Mouse (Mus musculus) lung, postnatal 25 days (tissue): ENCODE measurements around the gene Samd4b.
A peak's percentile ranks its signal among the peaks of the same experiment; 100 is the strongest.

ENCODE experiments used
- DNase-seq: peaks from one replicate; pipeline ENCODE4 v3.0.0; 2022; ENCODE audit warnings: low spot score

Gene Samd4b

DNA sequence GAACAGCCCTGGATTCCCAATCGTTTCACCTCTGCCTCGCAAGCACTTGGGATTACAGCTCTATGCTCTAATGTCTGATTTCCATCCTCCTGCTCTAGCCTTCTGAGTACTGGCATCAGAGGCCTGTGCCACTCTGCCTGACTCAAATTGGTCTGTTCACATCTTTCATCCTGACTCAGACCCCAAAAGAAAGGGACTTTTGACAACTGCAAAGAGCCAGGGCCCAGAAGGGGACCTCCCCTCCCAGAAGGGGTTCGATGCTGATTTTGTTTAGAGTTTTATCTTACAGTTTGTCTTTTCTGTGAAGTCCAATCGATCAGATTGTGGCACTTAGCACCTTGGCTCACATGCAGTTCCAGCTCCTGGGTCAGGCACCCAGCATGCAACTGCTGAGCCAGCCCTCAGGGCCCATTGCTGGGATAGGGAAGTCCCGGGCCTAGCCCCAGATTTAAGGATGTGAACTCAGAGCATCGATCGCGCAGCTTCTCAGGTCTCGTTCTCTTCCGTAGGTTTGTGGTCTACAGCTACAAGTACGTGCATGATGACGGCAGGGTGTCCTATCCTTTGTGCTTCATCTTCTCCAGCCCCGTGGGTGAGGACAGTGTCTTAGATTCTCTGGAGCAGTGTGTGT is 153.5 kb downstream of the Samd4b start:
- no peak for DNase-seq

GRCm38 (mm10) chr7:28442688-28443087 is 155.3 kb downstream of the Samd4b start:
- DNase-seq: peak; percentile 57

GRCm38 (mm10) chr7:28441776-28442485 is 156.0 kb downstream of the Samd4b start:
- no peak for DNase-seq

DNA sequence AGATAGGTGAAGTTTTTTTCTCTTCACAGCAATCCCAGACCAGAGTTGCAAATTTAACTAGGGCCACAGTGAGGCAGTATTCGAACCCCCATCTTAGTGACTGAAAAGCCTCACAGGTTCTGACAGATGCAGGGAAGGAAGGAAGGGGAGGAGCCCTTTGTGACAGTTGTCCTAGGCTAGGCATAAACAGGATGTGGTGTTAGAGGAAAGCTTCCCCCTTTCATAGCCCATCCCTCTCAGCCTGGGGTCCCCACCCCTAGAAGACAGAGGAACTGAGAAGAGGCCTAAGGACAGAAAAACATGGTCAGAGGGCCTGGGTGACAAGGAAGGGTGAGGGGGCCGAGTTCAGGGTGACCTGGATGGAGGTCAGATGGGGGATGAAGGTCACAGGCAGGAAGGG is 157.2 kb downstream of the Samd4b start:
- peak; percentile 91 for DNase-seq

DNA sequence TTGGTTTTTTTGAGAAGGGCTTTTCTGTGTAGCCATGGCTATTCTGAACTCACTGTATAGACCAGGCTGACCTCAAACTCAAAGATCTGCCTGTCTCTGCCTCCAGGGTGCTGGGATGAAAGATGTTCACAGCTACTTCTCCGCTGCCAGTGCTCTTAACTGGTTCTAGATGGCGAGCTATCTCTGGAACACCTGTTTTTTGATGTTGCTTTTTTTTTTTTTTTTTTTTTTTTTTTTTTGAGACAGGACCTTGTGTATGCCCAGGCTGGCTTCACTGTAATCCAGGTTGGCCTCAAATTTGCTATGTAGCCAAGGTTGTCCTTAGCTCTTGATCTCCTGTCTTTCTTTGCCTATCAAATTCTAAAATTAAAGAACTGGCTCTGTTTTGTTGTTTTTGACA is 159.2 kb downstream of the Samd4b start:
- DNase-seq: no peak

GRCm38 (mm10) chr7:28437964-28438363 is 160.0 kb downstream of the Samd4b start:
- DNase-seq: no peak

DNA sequence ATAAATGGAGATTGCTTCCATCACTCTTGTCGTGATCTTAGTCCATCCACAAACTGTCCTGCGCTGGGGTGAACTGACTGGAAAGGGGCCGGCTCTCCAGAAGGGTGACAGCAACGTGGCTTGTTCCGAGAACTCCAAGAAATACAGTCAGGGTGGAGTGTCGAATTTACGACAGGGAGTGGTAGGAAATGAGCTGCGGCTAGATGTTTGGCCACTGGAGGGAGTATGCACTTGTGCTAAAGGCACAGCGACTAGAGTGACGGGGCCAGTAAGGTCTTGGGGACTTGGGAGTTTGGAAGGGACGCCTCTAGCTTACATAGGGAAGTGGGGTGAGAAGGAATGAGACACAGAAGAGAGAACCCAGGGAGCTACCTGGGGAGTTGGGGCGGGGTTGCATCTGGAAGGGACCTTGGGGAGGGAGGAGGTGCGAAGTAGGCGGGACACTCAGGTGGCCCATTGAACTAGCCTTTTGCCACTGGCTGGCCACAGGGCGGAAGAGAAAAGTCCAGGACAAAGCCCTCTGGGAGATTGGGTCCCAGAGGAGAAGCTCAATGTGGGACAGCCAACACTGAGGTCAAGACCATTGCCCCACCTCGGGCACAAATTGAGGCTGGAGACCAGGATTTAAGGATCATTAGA is 160.9 kb downstream of the Samd4b start, which contains the start of gene Gmfg:
Gmfg (plus strand) TSS at position 516 of the 639 bp plus-strand sequence.
- peak; percentile 94 for DNase-seq

GRCm38 (mm10) chr7:28436271-28436904 is 161.6 kb downstream of the Samd4b start:
- peak; percentile 100 for DNase-seq

- no peak for DNase-seq
Measured at GRCm38 (mm10) chr7:28435660-28436259, 162.2 kb downstream of the Samd4b start.

DNA sequence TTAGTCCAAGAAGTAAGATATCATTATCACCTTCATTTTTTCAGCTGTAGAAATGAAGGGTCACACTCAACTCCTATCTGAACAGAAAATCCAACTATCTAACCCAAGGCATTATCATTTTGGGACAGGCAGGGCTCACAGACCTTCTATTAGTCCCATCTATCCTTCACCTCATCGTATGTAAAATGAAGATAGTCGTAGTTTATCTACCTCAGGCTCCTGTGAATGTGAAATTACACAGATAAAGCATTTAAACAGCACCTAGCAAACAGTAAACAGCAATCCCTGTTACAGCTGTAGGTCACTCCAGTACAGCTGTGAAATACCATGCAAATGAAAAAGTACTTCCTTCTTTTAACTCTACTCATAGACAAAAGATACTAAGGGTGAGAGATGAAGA is 165.7 kb downstream of the Samd4b start:
- DNase-seq: no peak

DNA sequence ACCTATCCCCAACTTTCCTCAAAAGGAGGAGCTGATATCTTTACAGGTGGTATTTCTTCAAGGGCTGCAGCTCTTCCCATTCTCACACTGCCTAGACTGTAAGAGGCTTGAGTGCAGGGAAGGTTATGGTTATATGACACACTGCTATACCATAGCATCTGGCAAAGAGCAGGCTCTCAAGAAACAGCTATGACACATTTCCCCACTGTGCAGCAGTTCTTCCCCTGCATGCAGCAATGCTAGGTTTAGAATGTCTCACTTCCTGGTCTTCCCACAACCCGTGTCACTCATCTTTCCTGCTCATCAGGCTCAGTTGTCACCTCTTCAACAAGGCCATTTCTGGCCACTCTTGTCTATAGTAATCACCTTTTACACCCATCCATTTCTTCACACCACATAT is 167.4 kb downstream of the Samd4b start:
- no peak for DNase-seq

DNA sequence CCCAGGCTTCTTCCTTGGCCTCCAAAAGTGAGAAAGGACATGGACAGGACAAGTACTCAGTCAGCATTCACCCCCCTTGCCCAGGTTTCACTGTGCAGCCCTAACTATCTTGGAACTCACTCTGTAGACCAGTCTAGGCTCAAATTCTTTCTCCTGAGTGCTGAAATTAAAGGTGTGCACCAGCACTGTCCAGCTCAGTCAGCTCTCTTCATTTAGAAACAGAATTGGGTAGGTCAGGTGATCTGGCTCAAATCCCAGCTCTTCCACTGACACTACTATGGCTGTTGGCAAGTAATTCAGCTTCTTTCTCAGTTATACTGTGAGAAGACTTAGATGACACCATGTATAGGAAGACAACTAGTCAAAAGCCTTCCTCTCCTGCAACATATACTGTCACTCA is 170.2 kb downstream of the Samd4b start:
- DNase-seq: no peak

GRCm38 (mm10) chr7:28423018-28423417 is 174.9 kb downstream of the Samd4b start:
- no peak for DNase-seq

DNA sequence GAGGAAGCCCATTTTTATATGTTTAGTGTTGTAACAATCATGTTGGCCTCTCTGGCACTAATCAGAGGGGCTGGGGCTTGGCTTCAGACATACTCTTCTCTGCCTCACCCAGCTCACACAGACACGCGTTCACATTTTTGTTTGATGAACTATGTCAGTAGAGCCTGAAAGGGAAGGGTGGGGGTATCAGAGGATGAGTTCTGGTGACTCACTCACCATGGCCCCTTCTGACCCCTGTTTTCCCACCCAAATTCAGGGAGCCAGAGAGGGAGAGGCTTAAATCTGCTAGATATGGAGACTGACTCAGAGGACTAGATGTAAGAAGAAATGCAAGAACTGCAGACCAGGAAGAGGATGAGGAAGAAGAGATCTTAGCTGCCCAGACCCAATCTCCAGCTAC is 178.5 kb downstream of the Samd4b start:
- DNase-seq: no peak

- peak; percentile 81 for DNase-seq
Measured at GRCm38 (mm10) chr7:28418096-28418670, 179.8 kb downstream of the Samd4b start.

DNA sequence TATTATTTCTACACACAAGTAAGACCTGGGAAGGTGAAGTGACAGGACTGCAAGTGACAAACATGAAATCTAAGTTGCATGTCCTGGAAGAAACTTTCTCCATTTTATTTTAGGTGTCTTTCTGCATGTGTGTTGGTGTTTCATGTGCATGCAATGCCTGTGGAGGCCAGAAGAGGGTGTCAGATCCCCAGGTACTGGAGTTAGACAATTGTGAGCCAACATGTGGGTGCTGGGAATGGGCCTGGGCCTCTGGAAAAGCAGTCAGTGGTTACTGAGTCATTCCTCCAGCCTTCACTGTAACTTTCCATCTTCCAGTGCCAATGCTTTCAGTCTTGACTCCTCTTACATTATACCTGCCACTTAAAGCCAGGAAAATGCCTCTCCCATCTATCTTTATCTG is 180.6 kb downstream of the Samd4b start:
- no peak for DNase-seq

DNA sequence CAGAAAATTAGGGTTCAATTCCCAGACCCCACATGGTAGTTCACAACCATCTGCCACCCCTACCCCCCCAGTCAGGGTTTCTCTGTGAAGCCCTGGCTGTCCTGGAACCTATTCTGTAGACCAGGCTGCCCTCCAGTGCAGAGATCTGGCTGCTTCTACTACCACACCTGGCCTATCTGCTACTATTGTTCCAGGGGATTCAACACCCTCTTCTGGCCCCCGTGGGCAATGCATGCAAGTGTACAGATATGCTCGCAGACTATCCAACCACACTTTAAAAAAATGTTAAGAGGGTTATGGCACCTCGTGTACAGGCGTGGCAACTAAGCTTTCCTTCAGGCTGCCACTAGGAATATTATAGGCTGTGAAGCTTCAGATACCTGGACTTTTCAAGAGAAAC is 185.1 kb downstream of the Samd4b start:
- DNase-seq: no peak

DNA sequence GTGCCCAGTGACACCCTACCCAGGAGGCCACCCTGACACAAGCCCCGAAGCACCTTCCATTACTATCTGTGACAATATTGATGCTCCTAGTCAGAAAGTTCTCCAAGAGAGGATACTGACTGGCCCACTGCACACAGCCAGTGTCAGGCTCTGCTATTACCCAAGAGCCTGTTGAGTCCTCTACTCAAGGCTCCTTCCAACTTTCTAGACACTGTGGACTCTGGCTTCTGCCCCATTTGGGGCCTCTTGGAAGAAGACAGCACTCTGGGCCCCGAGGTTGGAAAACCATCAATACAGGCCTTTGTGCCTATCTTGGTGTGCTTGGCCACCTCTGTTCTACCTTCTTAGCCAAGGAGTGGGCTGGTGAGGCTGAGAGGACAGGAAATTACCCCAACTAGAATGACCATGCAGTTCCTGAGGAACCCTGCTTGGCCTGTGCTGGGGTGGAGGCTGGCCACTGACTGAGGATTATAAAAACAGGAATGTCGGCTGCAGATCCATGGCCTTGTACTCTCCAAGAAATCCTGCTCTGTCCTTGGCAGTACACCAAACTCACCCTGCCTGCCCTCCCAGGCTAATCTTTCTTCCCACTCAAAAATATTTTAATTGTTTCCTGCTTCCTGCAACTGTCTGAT is 187.0 kb downstream of the Samd4b start:
- peak; percentile 75 for DNase-seq

- DNase-seq: no peak
Measured at GRCm38 (mm10) chr7:28401942-28402341, 196.0 kb downstream of the Samd4b start.

GRCm38 (mm10) chr7:28401030-28401429 is 196.9 kb downstream of the Samd4b start:
- DNase-seq: no peak

GRCm38 (mm10) chr7:28398696-28399340 is 199.1 kb downstream of the Samd4b start:
- no peak for DNase-seq
